Mouse (Mus musculus) stomach, postnatal 0 days (tissue): ENCODE results near the gene A730061H03Rik. TPM values are rescaled to one million over a fixed set of nuclear protein-coding genes. Genes with fewer than 3 reads are reported as not detected.

Source experiments
- ATAC-seq: fragments of 200-750 bp; cut with Nextera tagmentation; 2 replicates; pipeline ENCODE4 v1.8.0; 2017; ENCODE audit not compliant: low FRiP score, low TSS enrichment
- DNase-seq: peaks from one replicate; pipeline ENCODE4 v3.0.0-alpha.2; 2016; ENCODE audit warnings: low spot score
- H3K27ac ChIP-seq: fragments of 300-500 bp; sonication (generic); replicated peaks from 2 replicates; pipeline ENCODE4 v1.5.1; 2014; ENCODE audit warnings: mild to moderate bottlenecking, control low read depth
- H3K27me3 ChIP-seq: fragments of 300-500 bp; sonication (generic); 2 replicates; pipeline ENCODE4 v1.6.1; 2014; ENCODE audit warnings: low read length; ENCODE audit not compliant: control insufficient read depth, insufficient read depth
- H3K36me3 ChIP-seq: fragments of 300-500 bp; sonication (generic); 2 replicates; pipeline ENCODE4 v1.6.1; 2014; ENCODE audit warnings: low read length, mixed read lengths; ENCODE audit not compliant: control insufficient read depth, insufficient read depth
- H3K4me1 ChIP-seq: fragments of 300-500 bp; sonication (generic); replicated peaks from 2 replicates; pipeline ENCODE4 v1.6.1; 2014; ENCODE audit warnings: antibody characterized with exemption; ENCODE audit not compliant: control insufficient read depth, insufficient read depth
- H3K4me2 ChIP-seq: fragments of 300-500 bp; sonication (generic); replicated peaks from 2 replicates; pipeline ENCODE4 v1.6.1; 2014; ENCODE audit warnings: low read depth, mild to moderate bottlenecking, control low read depth, moderate library complexity
- H3K4me3 ChIP-seq: fragments of 300-500 bp; sonication (generic); 2 replicates; pipeline ENCODE4 v1.5.1; 2014; ENCODE audit warnings: low read depth, low read length, control low read depth
- H3K9ac ChIP-seq: fragments of 300-500 bp; sonication (generic); 2 replicates; pipeline ENCODE4 v1.6.1; 2014; ENCODE audit warnings: mild to moderate bottlenecking, low read length, control low read depth, mixed read lengths
- H3K9me3 ChIP-seq: fragments of 300-500 bp; sonication (generic); 2 replicates; pipeline ENCODE4 v1.6.1; 2016; ENCODE audit warnings: low read length; ENCODE audit not compliant: control insufficient read depth
- CTCF ChIP-seq: IDR thresholded peaks from 2 replicates; pipeline ENCODE4 v1.5.1; 2016; ENCODE audit warnings: antibody characterized with exemption, low read depth, mild to moderate bottlenecking, moderate library complexity
- EP300 ChIP-seq: optimal IDR thresholded peaks from 2 replicates; pipeline ENCODE3; 2016; ENCODE audit warnings: antibody characterized with exemption
- WGBS: fragments of 180-500 bp; shearing (Covaris S2); extraction: QIAGEN DNeasy Blood & Tissue Kit; methylation state at CpG from one replicate; pipeline ENCODE4 v1.1.7; 2014; 5-methylcytosine and 5-hydroxymethylcytosine counted together
- polyA plus RNA-seq: library from polyadenylated mRNA; unstranded; fragments of >200 nt; fragmentation: Nextera tagmentation; extraction: Ambion mirVana; gene quantifications from 2 replicates; pipeline ENCODE4 v1.2.1, GENCODE M21; 2015

The A730061H03Rik gene
- polyA plus RNA-seq, 1 experiment from 2014 or later, result 0.93 TPM

DNA sequence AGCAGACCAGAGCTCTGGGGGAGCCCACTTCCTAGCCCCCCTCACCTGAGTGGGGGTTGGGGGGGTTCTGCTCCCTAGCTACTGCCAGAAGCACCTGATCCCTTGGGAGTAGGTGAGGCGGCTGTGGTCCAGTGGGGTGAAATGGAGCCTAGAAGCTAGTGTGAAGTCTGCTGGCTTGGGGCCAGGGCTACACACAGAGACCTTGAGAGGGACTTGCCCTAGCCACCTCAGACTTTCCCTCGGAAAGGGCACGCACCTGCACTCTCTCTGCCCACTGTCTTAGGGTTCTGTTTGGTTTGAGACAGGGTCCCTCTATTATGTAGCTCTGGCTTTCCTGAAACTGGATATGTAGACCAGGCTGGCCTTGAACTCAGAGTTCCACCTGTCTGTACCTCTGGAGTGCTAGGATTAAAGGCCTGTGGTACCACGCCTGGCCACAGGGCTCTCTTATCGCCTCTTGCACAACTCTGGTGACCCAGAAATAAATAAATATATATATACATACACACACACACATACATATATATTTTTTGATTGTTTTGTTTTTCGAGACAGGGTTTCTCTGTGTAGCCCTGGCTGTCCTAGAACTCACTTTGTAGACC is 18.6 kb upstream of the A730061H03Rik start:
- peak overlapping the region; percentile 91 for H3K27ac ChIP-seq
- DNase-seq, result peak; percentile 67
- H3K36me3 ChIP-seq, result peaks cover 4% of the 10 kb centered on the region; the same call in 1 of the 2 replicates
- H3K9ac ChIP-seq, result peak overlapping the region; percentile 88
- H3K27me3 ChIP-seq, result no peaks in the 10 kb centered on the region
- H3K4me3 ChIP-seq, result peak overlapping the region; percentile 81
- TF ChIP-seq EP300 (no peak), CTCF (no peak)
- no peaks in the 10 kb centered on the region for H3K9me3 ChIP-seq
- H3K4me2 ChIP-seq, result peak overlapping the region; percentile 94
- no peaks in the 10 kb centered on the region for H3K4me1 ChIP-seq
- peak; percentile 39 for ATAC-seq
- WGBS, result 24% methylated on average over 6 of the region's 6 CpGs

DNA sequence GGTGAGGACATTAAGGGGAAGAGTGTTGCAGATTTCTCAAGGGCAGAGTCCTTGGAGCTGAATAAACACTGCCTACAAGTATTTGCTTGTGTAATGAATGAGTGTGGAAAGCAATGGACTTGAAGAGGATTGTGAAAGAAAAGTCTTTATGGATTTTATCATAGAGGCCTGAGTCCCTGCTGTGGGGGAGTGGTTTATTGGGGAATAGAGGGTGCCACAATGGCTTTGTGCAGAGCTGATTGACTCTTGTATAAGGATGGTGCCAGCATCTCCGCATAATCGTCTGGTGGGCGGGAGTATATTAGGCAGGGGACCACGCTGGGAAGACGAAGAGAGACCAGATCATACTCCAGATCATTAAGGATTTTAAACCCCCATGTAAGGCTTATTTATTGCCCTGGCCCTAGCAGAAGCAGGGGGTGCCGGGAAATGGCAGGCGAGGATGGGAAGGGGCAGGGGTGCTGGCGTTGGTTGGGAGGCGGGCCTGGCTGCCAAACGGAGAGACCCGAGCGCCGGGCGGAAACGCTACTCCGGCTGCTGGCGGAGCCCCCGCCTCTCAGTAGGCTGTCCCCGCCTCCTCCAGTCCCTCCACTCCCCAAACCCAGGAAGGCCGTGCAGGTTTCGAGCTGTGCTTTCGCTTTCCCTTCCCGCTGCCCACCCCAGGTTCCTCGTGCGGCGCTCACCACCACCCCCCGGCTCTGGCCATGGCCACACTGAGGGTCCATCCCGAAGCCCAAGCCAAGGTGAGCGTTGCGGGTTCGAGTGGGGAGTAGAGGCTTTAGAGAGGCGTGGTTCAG is 17.9 kb upstream of the A730061H03Rik start, which contains the start of gene Psme1:
TSS of gene Psme1 (plus strand) at position 253 of the 797 bp plus-strand sequence.
- under 1% methylated on average over 32 of the region's 32 CpGs for WGBS

DNA sequence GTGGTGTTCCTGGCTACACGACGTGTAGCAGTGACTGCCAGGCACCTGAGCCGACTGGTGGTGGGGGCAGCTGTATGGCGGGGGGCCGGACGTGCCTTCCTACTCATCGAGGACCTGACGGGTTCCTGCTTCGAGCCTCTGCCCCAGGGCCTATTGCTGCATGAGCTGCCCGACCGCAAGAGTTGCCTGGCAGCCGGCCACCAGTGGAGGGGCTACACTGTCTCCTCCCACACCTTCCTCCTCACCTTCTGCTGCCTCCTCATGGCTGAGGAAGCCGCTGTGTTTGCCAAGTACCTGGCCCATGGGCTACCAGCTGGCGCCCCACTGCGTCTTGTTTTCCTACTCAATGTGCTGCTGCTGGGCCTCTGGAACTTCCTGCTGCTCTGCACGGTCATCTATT is 16.2 kb upstream of the A730061H03Rik start:
- Histone ChIP-seq H3K36me3 (peaks cover 4% of the 10 kb centered on the region; the same call in 1 of the 2 replicates), H3K27ac (no peak overlapping the region), H3K9me3 (no peaks in the 10 kb centered on the region), H3K4me1 (no peaks in the 10 kb centered on the region), H3K4me3 (no peak overlapping the region), H3K27me3 (no peaks in the 10 kb centered on the region), H3K9ac (no peak overlapping the region), H3K4me2 (no peak overlapping the region)
- DNase-seq (no peak), ATAC-seq (no peak)
- TF ChIP-seq EP300, result no peak
- TF ChIP-seq CTCF, result no peak
- 76% methylated on average over 16 of the region's 16 CpGs for WGBS

More for the DNA sequence above, 17.9 kb upstream of the A730061H03Rik start, which contains the start of gene Psme1:
- Histone ChIP-seq H3K36me3 (peaks cover 4% of the 10 kb centered on the region; the same call in 1 of the 2 replicates), H3K4me1 (no peaks in the 10 kb centered on the region), H3K9ac (peak within 1 kb of the TSS; percentile 88), H3K9me3 (no peaks in the 10 kb centered on the region), H3K27ac (peak within 1 kb of the TSS; percentile 91), H3K4me2 (peak within 1 kb of the TSS; percentile 94), H3K27me3 (no peaks in the 10 kb centered on the region), H3K4me3 (peak within 1 kb of the TSS; percentile 81)
- DNase-seq, result peak; percentile 82
- TF ChIP-seq CTCF (peak; percentile 13; the same call in 1 of the 2 replicates), EP300 (no peak)
- peak; percentile 84 for ATAC-seq

DNA sequence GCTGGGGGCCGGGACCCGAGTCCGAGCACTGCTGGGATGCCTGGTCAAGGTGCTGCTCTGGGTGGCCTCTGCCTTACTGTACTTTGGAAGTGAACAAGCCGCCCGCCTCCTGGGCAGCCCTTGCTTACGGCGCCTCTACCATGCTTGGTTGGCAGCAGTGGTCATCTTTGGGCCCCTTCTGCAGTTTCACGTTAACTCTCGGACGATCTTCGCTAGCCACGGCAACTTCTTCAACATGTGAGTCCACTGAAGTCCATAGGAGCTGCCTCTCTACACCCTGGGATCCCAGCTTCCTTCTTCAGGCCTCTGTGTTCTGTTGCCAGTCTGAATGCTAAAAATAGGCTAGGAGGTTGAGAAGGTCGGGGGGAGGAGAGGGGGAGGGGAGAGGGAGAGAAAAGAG is 15.5 kb upstream of the A730061H03Rik start:
- H3K9me3 ChIP-seq, result no peaks in the 10 kb centered on the region
- no peaks in the 10 kb centered on the region for H3K4me1 ChIP-seq
- H3K9ac ChIP-seq, result no peak overlapping the region
- DNase-seq, result no peak
- no peak for ATAC-seq
- H3K27ac ChIP-seq, result no peak overlapping the region
- WGBS, result 68% methylated on average over 13 of the region's 13 CpGs
- no peak for TF ChIP-seq EP300
- no peak for TF ChIP-seq CTCF
- H3K27me3 ChIP-seq, result no peaks in the 10 kb centered on the region
- no peak overlapping the region for H3K4me2 ChIP-seq
- H3K4me3 ChIP-seq, result no peak overlapping the region
- H3K36me3 ChIP-seq, result peaks cover 2% of the 10 kb centered on the region; the same call in 1 of the 2 replicates

DNA sequence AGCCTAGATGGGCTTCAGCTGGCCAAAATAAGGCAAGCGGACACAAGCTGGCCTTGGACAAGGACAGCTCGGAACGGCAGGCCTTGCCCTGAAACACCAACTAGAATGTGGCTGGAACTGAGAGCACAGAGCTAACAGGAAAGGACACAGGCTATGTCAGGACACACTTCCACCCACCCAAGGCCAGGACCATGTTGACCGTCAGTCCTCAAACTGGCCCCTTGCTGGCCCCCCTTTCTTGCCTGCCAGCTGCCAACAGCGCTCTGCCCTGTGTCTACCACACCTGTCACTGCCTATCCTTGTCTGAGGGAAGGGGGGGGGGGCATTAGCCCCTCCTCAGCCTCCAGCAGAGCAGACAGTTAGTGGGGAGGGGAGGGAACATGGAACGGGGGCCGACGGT is 15.1 kb upstream of the A730061H03Rik start, which contains the start of gene Fitm1:
TSS of gene Fitm1 (plus strand) at position 316 of the 400 bp plus-strand sequence.
- no peak within 1 kb of the TSS for H3K27ac ChIP-seq
- 81% methylated on average over 5 of the region's 8 CpGs for WGBS
- no peak for ATAC-seq

More for the DNA sequence above, 15.1 kb upstream of the A730061H03Rik start, which contains the start of gene Fitm1:
- no peak for TF ChIP-seq EP300
- TF ChIP-seq CTCF, result no peak
- Histone ChIP-seq H3K4me2 (no peak within 1 kb of the TSS), H3K4me1 (no peaks in the 10 kb centered on the region), H3K4me3 (no peak within 1 kb of the TSS), H3K9ac (no peak within 1 kb of the TSS), H3K9me3 (no peaks in the 10 kb centered on the region), H3K27me3 (no peaks in the 10 kb centered on the region), H3K36me3 (no peaks in the 10 kb centered on the region; the same call in 1 of the 2 replicates)
- no peak for DNase-seq
